Mouse (Mus musculus): Measurements from ENCODE around the gene 4930432M17Rik. TPM values are rescaled to one million over a fixed set of nuclear protein-coding genes. Genes with fewer than 3 reads are reported as not detected.

Gene 4930432M17Rik
- polyA plus RNA-seq, 1 experiment: not detected

DNA sequence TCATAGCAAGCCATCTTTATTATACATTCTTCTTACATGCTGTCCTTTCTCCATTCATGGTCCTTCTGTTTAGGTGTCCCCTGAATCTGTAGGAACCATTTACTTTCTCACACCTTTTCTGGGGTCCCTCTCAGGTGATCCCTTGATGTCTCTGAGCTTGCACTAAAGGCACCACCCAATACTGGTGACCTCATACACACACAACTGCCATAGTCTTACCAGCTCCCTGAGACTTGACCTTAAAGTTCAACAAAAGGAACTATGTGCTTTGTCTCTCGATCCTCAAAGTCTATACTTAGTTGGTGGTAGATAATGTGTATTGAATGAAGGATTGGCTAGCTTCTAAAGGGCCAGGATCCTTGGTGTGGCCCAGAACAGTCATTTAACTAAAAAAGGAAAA is 15.4 kb downstream of the 4930432M17Rik start:
- peaks cover 3% of the 10 kb centered on the region; the same call in 1 of the 2 replicates for H3K4me1 ChIP-seq (ENCODE audit: control insufficient read depth, insufficient read depth, insufficient read length, low read length)
- H3K27ac ChIP-seq (replicated peaks; ENCODE audit: low read depth, low read length): no peak overlapping the region
- no peak overlapping the region for H3K4me3 ChIP-seq (ENCODE audit: insufficient read depth, low read depth, low read length)

DNA sequence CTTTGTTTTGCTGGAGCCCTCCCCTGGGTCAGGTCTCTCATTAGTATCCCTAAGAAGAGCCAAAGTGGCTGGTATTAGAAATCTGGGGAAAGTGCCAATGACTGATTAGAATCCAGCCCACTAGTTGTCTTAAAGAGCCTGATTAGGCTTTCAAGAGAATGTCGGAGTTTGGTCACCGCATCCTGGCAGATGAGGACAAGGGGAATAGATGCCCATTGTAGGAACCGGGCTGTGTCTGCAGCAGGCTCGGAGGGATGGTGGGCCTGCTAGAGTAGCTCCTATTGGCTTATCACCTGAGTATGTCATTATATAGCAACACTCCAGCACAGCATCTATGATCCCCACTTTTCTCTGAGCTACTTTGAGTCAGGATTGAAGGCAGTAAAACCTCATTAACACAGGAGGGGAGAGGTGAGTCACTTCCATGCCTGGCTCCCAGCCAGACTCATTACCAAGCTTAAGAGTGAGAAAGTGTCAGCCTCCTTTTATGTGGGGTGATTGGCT is 15.9 kb downstream of the 4930432M17Rik start:
- H3K4me1 ChIP-seq (ENCODE audit: control insufficient read depth, insufficient read depth, insufficient read length, low read length): peaks cover 3% of the 10 kb centered on the region; the same call in 1 of the 2 replicates
- no peak overlapping the region for H3K4me3 ChIP-seq (ENCODE audit: insufficient read depth, low read depth, low read length)
- no peak overlapping the region for H3K27ac ChIP-seq (replicated peaks; ENCODE audit: low read depth, low read length)

DNA sequence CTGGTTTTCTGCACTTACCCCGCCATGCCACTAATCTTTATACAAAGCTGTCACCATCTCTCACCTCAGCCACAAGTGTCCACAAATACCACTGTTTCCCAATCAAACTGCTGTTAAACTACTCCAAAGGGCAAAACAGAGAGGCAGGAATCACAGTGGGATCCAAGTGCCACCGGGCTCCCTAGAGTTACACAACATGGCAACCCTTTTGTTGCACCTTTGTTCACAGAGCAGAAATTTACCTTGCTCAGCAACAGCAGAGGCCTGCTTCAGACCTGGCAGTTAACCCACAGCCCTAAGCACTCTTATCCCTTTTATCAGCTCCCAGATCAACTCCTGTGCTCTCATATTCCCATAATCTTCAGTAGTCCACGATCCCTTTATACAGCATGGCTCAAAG is 17.2 kb downstream of the 4930432M17Rik start:
- H3K27ac ChIP-seq (replicated peaks; ENCODE audit: low read depth, low read length): no peak overlapping the region
- H3K4me3 ChIP-seq (ENCODE audit: insufficient read depth, low read depth, low read length): no peak overlapping the region
- H3K4me1 ChIP-seq (ENCODE audit: control insufficient read depth, insufficient read depth, insufficient read length, low read length): no peaks in the 10 kb centered on the region

DNA sequence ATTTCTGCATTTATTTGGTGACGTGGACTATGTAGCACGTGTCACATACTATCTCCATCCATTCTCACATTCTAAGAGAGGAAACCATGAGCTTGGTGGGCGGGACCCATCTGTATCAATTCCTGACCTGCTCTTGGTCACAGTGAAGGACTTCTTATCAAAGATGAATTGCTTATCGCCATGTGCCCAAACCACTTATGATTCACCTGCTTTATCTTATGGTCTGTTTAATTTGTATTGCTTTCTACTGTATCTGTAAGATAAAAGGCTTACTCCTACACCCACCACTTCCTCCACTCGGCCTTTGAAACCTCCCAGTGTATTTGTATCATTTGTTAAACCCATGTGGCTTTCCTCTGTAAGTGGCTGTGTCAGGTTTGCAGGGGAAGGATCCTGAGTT is 18.5 kb downstream of the 4930432M17Rik start:
- Histone ChIP-seq H3K4me3 (ENCODE audit: insufficient read depth, low read depth, low read length) (no peak overlapping the region), H3K27ac (replicated peaks; ENCODE audit: low read depth, low read length) (no peak overlapping the region), H3K4me1 (ENCODE audit: control insufficient read depth, insufficient read depth, insufficient read length, low read length) (no peaks in the 10 kb centered on the region)

DNA sequence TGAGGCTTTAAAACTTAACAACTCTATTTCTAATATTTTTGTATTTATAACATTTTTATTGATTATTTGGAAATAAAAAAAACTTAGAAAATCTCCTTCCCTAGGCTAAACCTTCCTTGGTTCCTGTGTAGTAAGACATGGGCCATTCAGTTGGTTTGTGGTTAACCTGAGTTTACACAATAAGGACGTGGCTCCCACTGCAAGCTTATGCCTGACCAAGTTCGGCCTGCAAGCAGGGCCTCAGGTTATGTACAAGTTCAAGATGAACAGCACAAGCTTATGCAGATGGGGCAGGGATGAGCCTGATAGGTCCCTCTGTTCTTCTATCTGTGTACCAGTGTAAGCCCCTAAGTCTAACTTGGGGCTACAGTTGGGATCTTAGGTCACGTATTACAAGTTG is 19.1 kb downstream of the 4930432M17Rik start:
- Histone ChIP-seq H3K4me3 (ENCODE audit: insufficient read depth, low read depth, low read length) (no peak overlapping the region), H3K4me1 (ENCODE audit: control insufficient read depth, insufficient read depth, insufficient read length, low read length) (no peaks in the 10 kb centered on the region)

DNA sequence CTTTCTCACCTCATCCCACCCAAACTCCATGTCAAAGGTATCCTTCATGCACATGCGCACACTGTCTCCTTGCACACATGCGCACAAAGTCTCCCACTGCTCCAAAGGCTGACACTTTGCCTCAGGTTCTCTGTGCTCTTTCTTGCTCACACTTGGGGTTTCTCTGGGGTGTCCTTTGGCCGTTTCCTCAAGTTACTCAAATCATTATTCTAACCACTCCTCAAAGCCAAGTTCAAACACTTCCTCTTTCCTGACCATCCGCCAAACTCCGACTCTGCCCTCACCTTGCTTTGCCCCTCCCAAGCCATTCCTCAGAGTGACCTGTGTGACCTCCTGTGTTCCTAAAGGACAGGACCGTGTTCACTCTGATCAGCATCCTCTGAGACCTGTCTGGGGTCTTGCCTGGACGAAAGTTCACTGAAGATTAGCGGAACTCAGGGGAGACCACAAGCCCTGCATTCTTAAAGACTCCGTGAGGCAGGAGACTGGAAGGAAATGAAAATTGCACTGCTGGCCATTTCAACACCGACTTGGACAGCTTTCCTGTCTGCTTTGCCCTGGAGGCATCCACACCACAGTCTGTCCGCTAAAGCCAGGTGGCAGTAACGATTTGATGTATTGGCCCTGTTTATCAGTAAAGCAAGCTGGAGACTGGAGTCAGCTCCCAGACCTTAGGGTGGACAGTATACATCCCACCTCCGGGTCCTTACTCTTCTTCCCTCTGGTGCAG is 22.6 kb downstream of the 4930432M17Rik start:
- Histone ChIP-seq H3K27ac (replicated peaks; ENCODE audit: low read depth, low read length) (peak overlapping the region; percentile 92), H3K4me3 (ENCODE audit: insufficient read depth, low read depth, low read length) (peak overlapping the region; percentile 28; the same call in 1 of the 2 replicates), H3K4me1 (ENCODE audit: control insufficient read depth, insufficient read depth, insufficient read length, low read length) (peaks cover 4% of the 10 kb centered on the region; the same call in 1 of the 2 replicates)

More for the DNA sequence above, 19.1 kb downstream of the 4930432M17Rik start:
- no peak overlapping the region for H3K27ac ChIP-seq (replicated peaks; ENCODE audit: low read depth, low read length)

DNA sequence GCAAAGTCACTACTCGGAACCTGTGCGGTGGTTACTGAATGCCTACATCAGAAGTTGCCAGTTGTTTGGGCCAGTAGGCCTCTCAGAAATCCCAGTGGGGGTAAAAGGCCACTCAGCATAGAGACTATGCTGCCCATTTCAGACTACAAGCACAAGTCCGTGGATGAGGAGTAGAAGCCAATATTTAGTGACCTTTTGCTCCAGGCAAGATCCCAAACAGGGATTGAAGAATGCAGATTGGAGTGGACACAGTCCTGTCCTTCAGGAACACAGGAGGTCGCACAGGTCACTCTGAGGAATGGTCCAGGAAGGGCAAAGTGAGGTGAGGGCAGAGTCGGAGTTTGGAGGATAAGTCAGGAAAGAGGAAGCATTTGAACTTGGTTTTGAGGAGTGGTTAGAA is 23.2 kb downstream of the 4930432M17Rik start:
- H3K27ac ChIP-seq (replicated peaks; ENCODE audit: low read depth, low read length): peak overlapping the region; percentile 97
- H3K4me3 ChIP-seq (ENCODE audit: insufficient read depth, low read depth, low read length): no peak overlapping the region
- H3K4me1 ChIP-seq (ENCODE audit: control insufficient read depth, insufficient read depth, insufficient read length, low read length): peaks cover 4% of the 10 kb centered on the region; the same call in 1 of the 2 replicates

DNA sequence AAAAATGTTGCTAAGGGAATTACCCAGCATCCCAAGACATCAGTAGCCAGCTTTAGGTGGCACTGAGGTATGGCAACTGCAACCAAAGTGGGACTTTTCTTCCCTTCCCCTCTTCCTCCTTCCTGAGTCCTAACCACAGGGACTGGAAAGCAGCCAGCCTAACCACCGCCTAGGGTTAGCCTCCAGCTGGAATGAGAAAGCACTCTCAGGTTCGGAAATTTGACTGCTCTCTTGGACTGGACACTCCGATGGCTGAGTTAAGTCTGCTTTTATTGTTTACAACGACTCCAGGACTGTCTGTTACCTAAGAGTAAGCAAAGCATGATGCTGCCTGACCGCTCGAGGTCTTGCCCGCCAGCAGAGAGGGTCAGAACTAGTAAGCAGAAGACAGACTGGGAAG is 26.6 kb downstream of the 4930432M17Rik start:
- H3K4me3 ChIP-seq (ENCODE audit: insufficient read depth, low read depth, low read length): no peak overlapping the region
- H3K27ac ChIP-seq (replicated peaks; ENCODE audit: low read depth, low read length): no peak overlapping the region
- peaks cover 4% of the 10 kb centered on the region; the same call in 1 of the 2 replicates for H3K4me1 ChIP-seq (ENCODE audit: control insufficient read depth, insufficient read depth, insufficient read length, low read length)

DNA sequence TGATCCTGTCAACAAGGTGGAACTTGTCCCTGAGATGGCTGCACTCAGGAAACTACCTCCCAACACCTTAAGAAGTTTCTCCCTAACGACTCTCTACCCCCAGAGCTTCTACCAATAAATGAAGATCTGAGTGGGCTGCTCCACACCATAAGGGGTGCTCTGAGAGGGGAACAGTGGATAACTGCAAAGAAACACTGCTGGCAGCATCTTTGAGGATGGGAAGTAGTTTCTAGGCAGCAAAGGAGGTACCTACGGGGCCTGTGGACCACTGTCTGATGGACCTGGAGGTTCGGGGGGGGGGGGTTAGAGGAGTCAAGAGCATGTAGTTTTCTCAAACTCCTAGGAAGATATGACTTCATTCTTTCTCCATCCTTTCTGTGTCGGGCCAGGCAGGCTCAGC is 28.8 kb downstream of the 4930432M17Rik start:
- Histone ChIP-seq H3K27ac (replicated peaks; ENCODE audit: low read depth, low read length) (no peak overlapping the region), H3K4me1 (ENCODE audit: control insufficient read depth, insufficient read depth, insufficient read length, low read length) (peaks cover 6% of the 10 kb centered on the region), H3K4me3 (ENCODE audit: insufficient read depth, low read depth, low read length) (no peak overlapping the region)

DNA sequence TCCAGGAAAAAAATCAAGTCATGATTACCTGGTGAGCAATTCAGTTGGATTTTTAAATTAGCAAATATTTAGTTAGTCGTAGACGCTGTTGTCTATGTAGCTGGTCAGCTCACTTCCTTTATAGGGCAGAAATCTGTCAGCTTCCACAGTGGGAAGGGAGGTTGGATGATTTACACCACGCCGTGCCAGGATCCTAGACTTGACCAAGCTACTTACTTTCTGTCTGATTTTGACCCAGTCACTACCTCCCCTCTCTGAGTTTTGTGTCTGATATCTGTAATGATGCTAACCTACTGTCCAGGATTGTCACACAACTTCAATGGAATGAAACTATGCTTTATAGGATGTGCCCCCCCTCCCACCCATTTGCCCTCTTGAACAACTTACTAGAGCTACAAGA is 29.3 kb downstream of the 4930432M17Rik start:
- no peak overlapping the region for H3K4me3 ChIP-seq (ENCODE audit: insufficient read depth, low read depth, low read length)
- no peak overlapping the region for H3K27ac ChIP-seq (replicated peaks; ENCODE audit: low read depth, low read length)
- peaks cover 6% of the 10 kb centered on the region for H3K4me1 ChIP-seq (ENCODE audit: control insufficient read depth, insufficient read depth, insufficient read length, low read length)

DNA sequence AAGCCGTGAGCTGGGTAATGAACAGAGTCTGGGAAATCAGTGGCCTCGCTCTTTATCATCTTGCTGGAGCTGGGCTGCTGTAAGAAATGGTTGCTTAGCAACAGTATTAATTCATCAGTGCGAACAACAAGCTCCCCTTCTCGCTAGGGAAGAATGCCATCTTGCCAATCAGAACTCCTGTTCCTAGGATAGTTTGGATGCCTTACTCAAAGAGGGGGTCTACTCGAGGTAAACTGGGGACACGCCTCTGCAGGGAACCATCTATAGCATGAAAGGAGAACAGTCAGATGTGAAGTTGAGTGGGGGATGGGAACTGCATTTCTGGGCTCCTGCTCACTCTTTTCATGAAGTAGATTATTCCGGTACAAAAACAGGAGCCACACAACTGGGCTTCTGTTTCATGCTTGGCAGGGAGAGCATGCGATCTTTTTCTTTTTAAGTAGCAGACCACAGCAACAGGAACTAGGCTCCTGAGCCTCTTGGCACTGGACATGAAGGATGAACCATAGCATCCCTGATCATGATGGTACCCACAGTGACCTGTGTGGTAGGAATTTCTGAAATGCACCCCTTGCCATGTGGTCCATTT is 29.9 kb downstream of the 4930432M17Rik start:
- Histone ChIP-seq H3K4me1 (ENCODE audit: control insufficient read depth, insufficient read depth, insufficient read length, low read length) (peaks cover 6% of the 10 kb centered on the region), H3K4me3 (ENCODE audit: insufficient read depth, low read depth, low read length) (no peak overlapping the region), H3K27ac (replicated peaks; ENCODE audit: low read depth, low read length) (no peak overlapping the region)

DNA sequence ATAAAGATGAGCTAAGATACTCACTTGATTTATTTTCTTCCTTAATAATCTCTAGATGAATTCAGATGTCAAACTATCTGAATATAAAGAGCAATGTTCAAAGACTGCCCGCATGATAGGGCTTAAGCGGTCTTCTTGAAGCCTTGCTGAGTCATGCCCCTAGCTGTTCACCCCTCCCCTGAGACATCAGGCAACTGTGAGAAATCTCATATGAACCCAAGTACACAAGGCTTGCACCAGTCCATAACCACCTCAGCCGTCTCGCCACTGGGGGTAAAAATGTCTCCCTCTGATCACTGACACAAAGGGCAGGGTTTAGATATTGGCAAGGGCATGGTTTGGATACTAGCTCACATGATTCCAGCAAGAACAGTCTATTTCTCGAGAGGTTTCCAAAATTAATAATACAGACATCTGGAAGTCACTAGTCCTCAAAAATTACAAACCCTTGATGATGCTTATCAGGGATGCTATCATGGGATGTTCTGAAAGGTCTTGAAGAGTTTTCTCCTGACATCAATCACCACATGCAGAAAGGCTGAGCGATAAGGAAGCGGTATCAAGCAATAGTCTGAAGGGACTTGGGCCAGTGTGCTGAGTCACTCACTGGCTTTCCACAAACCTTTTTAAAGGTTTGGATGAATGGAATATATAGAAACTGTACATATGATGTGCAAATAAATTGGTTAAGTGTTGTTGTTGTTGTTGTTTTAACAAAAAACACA is 32.8 kb downstream of the 4930432M17Rik start:
- Histone ChIP-seq H3K4me3 (ENCODE audit: insufficient read depth, low read depth, low read length) (no peak overlapping the region), H3K27ac (replicated peaks; ENCODE audit: low read depth, low read length) (peak overlapping the region; percentile 47; the same call in 1 of the 2 replicates), H3K4me1 (ENCODE audit: control insufficient read depth, insufficient read depth, insufficient read length, low read length) (peaks cover 5% of the 10 kb centered on the region; the same call in 1 of the 2 replicates)

DNA sequence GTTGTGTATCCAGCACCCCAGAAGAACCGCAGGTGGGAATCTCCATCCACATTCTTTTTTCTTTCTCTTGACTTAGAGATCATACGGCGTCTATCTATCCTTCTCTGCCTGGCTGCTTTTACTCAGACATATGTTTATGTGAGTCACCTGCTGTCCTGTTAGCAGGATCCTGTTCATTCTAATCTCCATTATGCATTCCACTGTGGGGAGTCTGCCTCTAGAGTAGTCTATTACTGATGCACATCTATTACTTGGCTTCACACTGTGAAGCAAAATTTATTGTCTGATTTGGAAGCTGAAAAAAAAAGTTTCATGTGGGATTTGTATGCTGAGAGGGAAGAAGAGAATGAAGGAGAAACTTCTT is 33.3 kb downstream of the 4930432M17Rik start:
- no peak overlapping the region for H3K27ac ChIP-seq (replicated peaks; ENCODE audit: low read depth, low read length)
- H3K4me1 ChIP-seq (ENCODE audit: control insufficient read depth, insufficient read depth, insufficient read length, low read length): peaks cover 5% of the 10 kb centered on the region; the same call in 1 of the 2 replicates
- H3K4me3 ChIP-seq (ENCODE audit: insufficient read depth, low read depth, low read length): no peak overlapping the region

DNA sequence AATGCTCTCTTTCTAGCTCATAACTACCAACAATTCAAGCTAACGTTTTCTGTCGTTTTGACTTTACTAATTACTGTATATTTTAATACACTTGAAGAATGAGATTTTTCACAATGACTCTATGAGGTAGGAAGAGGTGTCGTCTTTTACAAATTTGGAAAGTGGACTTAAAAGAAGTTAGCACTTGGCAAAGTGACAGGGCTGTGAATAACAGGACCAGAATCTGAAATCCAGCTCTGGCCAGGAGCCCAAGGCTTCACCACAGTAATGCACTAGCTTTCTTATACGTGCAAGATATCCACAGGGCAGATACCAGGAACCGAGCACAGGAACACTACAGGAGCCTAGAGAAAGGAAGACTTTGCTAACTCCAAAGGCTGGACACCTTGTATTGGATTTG is 35.5 kb downstream of the 4930432M17Rik start:
- H3K4me1 ChIP-seq (ENCODE audit: control insufficient read depth, insufficient read depth, insufficient read length, low read length): peaks cover 5% of the 10 kb centered on the region; the same call in 1 of the 2 replicates
- peak overlapping the region; percentile 79; the same call in 1 of the 2 replicates for H3K27ac ChIP-seq (replicated peaks; ENCODE audit: low read depth, low read length)

DNA sequence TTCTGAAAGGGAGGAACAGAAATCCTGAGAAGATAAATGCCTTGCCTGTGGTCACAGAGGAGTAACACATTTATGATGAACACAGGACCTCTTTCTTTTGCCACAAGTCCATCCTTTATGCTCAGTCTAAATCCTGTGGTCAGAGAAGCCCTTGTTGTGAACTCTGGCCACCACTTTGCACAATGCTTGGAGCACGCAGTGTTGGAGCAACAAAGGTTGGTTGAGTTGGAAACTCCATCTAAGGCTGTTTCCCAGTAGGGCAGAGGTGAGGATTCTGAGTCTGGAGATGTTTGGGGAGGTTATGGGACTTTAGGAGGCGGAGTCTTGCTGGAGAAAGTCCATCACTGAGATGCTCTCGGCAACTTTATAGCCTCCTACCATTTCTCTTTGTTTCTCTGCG is 36.5 kb downstream of the 4930432M17Rik start:
- Histone ChIP-seq H3K4me1 (ENCODE audit: control insufficient read depth, insufficient read depth, insufficient read length, low read length) (peaks cover 5% of the 10 kb centered on the region; the same call in 1 of the 2 replicates), H3K4me3 (ENCODE audit: insufficient read depth, low read depth, low read length) (no peak overlapping the region), H3K27ac (replicated peaks; ENCODE audit: low read depth, low read length) (peak overlapping the region; percentile 79)

More for the DNA sequence above, 35.5 kb downstream of the 4930432M17Rik start:
- no peak overlapping the region for H3K4me3 ChIP-seq (ENCODE audit: insufficient read depth, low read depth, low read length)
